Mouse (Mus musculus) retina, postnatal 1 day (tissue): ENCODE results near the gene Myo1h.

Experiments
- DNase-seq: peaks from one replicate; pipeline ENCODE4 v3.0.0-alpha.2; 2012

The Myo1h gene

GRCm38 (mm10) chr5:114360968-114361367 lies 72.0 kb downstream of the Myo1h start:
- no peak for DNase-seq

GRCm38 (mm10) chr5:114365043-114365752 lies 76.2 kb downstream of the Myo1h start:
- no peak for DNase-seq

GRCm38 (mm10) chr5:114368121-114368520 lies 79.2 kb downstream of the Myo1h start:
- no peak for DNase-seq

- DNase-seq, result no peak
Measured at GRCm38 (mm10) chr5:114368803-114369496, 80.0 kb downstream of the Myo1h start.

GRCm38 (mm10) chr5:114369921-114370320 lies 81.0 kb downstream of the Myo1h start:
- no peak for DNase-seq

GRCm38 (mm10) chr5:114370371-114370776 lies 81.4 kb downstream of the Myo1h start:
- DNase-seq, result no peak

GRCm38 (mm10) chr5:114371331-114371730 lies 82.4 kb downstream of the Myo1h start:
- no peak for DNase-seq

- no peak for DNase-seq
Measured at GRCm38 (mm10) chr5:114371731-114372473, 82.9 kb downstream of the Myo1h start.

- no peak for DNase-seq
Measured at GRCm38 (mm10) chr5:114372565-114372964, 83.6 kb downstream of the Myo1h start.

GRCm38 (mm10) chr5:114373174-114373573 lies 84.2 kb downstream of the Myo1h start:
- DNase-seq, result no peak

GRCm38 (mm10) chr5:114373581-114373980 lies 84.6 kb downstream of the Myo1h start:
- no peak for DNase-seq

GRCm38 (mm10) chr5:114374409-114375213 lies 85.6 kb downstream of the Myo1h start:
- no peak for DNase-seq

GRCm38 (mm10) chr5:114378177-114378920 lies 89.4 kb downstream of the Myo1h start:
- DNase-seq, result no peak

GRCm38 (mm10) chr5:114378936-114379335 lies 90.0 kb downstream of the Myo1h start:
- DNase-seq, result peak; percentile 41

- DNase-seq, result no peak
Measured at GRCm38 (mm10) chr5:114379763-114380162, 90.8 kb downstream of the Myo1h start.

- peak; percentile 97 for DNase-seq
Measured at GRCm38 (mm10) chr5:114380209-114381012, 91.4 kb downstream of the Myo1h start, which contains the start of the genes Kctd10 and Ube3b. Gene Kctd10, minus strand, starts transcription at chr5:114380508. Gene Ube3b, plus strand, starts transcription at chr5:114380607.

- no peak for DNase-seq
Measured at GRCm38 (mm10) chr5:114381013-114381351, 92.0 kb downstream of the Myo1h start.

- DNase-seq, result peak; percentile 44
Measured at GRCm38 (mm10) chr5:114383184-114383904, 94.4 kb downstream of the Myo1h start.

- DNase-seq, result no peak
Measured at GRCm38 (mm10) chr5:114384448-114384847, 95.5 kb downstream of the Myo1h start.

- peak; percentile 52 for DNase-seq
Measured at GRCm38 (mm10) chr5:114393169-114393568, 104.2 kb downstream of the Myo1h start.
